Mouse (Mus musculus) lung, adult 2 months (tissue): ENCODE measurements around the gene Vpreb1. TPM values are rescaled to one million over a fixed set of nuclear protein-coding genes. Genes with fewer than 3 reads are reported as not detected.

Source experiments
- DNase-seq: peaks from one replicate; pipeline ENCODE4 v3.0.0; 2022
- H3K4me1 ChIP-seq: fragments of 200-500 bp; 2 replicates; pipeline ENCODE4 v1.6.1; 2011; ENCODE audit warnings: low read length; ENCODE audit not compliant: control insufficient read depth, insufficient read depth
- H3K4me3 ChIP-seq: fragments of 200-500 bp; replicated peaks from 2 replicates; pipeline ENCODE3; 2011; ENCODE audit warnings: low read depth, mild to moderate bottlenecking, control low read depth, low read length; ENCODE audit errors: extremely low read depth
- CTCF ChIP-seq: fragments of 200-500 bp; IDR thresholded peaks from 2 replicates; pipeline ENCODE4 v1.5.1; 2011; ENCODE audit warnings: mild to moderate bottlenecking, low read length, control low read depth; ENCODE audit not compliant: insufficient read depth
- POLR2A ChIP-seq: fragments of 200-500 bp; IDR thresholded peaks from 2 replicates; pipeline ENCODE4 v1.6.1; 2011; ENCODE audit warnings: low read depth, mild to moderate bottlenecking, control low read depth, low read length, borderline replicate concordance; ENCODE audit errors: extremely low read depth
- WGBS: fragments of 180-500 bp; shearing (Covaris S2); methylation state at CpG from one replicate; pipeline ENCODE4 v1.1.7; 2018; 5-methylcytosine and 5-hydroxymethylcytosine counted together
- polyA plus RNA-seq: library from polyadenylated mRNA; depleted of rRNA; stranded (reverse); fragments of >200 nt; gene quantifications from 2 replicates; pipeline ENCODE4 v1.2.3, GENCODE M21; 2012; rRNA removed

Gene Vpreb1
- 5.9 and 7.2 TPM in 2 replicates for polyA plus RNA-seq

DNA sequence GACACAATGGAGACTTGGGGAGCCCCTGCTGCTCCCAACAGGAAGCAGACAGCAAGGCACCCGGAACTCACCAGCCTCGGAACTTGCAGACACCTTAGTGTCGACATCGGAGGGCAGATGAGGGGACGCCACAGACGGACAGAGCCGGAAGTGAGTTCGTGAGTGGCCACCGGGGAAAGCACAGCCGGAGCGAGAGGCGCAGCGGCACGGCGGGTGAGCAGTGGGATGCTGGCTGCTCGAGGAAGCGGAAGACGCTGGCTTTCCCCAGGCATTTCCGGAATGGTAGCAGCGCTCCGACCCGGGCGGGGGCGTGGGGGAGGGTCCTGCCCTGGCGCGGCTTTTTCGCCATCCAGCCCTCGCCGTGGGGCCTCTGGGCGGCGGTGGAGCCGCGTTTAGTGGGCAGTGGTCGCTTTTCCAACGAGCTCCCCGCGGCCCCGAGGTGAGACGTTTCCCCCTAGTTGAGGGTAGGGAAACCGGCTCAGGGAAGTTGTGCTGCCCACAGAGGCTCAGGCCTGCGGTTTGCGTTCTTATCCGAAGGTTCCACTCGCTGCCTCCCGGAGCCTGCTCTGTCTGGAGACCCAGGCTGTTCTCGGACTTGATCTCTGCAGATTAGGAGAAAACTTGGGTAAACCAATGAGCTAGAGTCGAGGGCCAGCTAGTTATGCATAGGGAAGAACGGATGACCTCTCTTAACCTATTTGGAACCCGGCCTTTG, at the start of gene Vpreb1, which contains the start of gene Top3b:
TSS of gene Vpreb1 (minus strand) at position 227 of the 715 bp plus-strand sequence.
TSS of gene Top3b (plus strand) at position 120 of the 715 bp plus-strand sequence.
- Histone ChIP-seq H3K4me3 (peak within 1 kb of the TSS; percentile 96), H3K4me1 (peaks cover 2% of the 10 kb centered on the region; the same call in 1 of the 2 replicates)
- TF ChIP-seq POLR2A (peak; percentile 79; the same call in 1 of the 2 replicates), CTCF (0 out of 2 replicates have a peak, but pooled peaks have one; percentile 10)
- WGBS: under 1% methylated on average over 48 of the region's 49 CpGs
- peak; percentile 80 for DNase-seq

- TF ChIP-seq CTCF (no peak), POLR2A (no peak)
Measured at GRCm38 (mm10) chr16:16918441-16919117, 47.9 kb upstream of the Vpreb1 start.

DNA sequence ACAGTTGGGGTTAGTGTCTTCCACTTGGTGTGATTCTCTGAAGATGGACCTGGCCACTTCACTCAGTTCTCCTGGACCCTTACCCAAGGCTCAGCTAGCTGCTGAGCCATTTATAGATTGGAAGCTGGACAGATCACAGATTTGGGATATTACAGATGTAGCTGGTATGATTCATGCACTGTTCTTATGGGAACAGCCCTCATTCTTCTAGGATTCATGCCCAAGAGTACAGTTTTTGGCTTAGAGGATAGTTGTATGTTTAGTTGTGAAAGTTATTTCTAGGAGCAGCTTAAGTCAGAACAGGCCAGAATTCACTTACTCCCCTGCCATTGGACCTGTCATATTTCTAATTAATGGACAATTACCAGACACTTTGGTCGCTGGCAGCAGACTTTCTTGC, 42.8 kb upstream of the Vpreb1 start:
- WGBS: 67% methylated on average over 1 of the region's 1 CpGs
- no peak overlapping the region for H3K4me3 ChIP-seq
- no peak for TF ChIP-seq CTCF
- no peak for TF ChIP-seq POLR2A
- no peak for DNase-seq
- peaks cover 10% of the 10 kb centered on the region for H3K4me1 ChIP-seq

More at GRCm38 (mm10) chr16:16918441-16919117, 47.9 kb upstream of the Vpreb1 start:
- Histone ChIP-seq H3K4me1 (no peaks in the 10 kb centered on the region), H3K4me3 (no peak overlapping the region)
- no peak for DNase-seq
- WGBS: 89% methylated on average over 7 of the region's 7 CpGs

DNA sequence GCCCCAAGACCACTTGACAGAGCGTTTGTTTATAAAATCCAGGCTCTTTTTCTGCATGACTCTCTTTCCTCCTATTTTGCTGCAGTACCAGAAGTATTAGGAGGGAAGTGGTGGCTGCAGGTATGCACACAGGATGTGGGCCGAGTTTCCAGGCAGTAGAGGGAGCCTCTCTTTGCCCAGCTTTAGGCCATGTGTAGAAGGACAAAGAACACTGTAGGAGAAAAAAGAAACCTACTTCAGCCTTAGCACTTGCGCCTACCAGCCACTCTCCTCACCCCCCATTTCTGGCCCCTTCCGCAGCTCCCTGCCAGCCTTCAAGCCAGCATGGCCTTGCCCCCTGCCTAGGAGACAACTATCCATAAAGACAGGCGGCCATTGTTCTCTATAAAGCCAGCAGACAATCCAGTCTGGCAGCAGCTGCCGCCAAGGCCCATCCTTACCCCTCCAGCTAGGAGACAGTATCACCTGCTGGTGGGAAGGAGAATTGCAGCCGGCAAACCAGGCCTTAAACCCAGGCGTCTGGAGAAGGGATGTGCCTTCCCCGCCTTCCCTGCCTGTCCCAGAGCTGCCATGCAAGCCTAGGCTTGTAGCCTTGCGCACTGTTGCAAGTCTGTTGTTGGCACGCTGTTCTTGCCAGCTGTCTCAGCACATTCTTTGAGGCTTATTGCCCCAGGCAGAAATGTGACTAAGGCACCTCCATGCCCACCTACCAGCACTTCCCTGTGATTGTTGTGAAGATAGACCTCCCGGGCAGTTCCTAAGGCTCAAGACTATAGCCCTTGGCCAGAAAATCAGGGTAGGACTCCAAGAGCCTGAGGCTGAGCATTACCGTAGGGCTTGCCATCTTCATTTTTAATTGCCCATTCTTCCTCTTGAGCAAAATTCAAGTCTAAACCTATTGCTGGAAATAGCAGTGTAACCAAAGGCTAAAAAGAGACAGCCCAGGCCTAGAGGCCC, 41.3 kb upstream of the Vpreb1 start:
- TF ChIP-seq POLR2A (no peak), CTCF (peak; percentile 97)
- Histone ChIP-seq H3K4me1 (peaks cover 19% of the 10 kb centered on the region), H3K4me3 (no peak overlapping the region)
- DNase-seq: peak; percentile 79
- 37% methylated on average over 13 of the region's 13 CpGs for WGBS

GRCm38 (mm10) chr16:16907799-16908198, 37.2 kb upstream of the Vpreb1 start:
- DNase-seq: peak; percentile 66
- WGBS: 32% methylated on average over 6 of the region's 6 CpGs
- no peak for TF ChIP-seq CTCF
- TF ChIP-seq POLR2A: no peak; the same call in 1 of the 2 replicates
- Histone ChIP-seq H3K4me3 (no peak overlapping the region), H3K4me1 (peaks cover 33% of the 10 kb centered on the region)

DNA sequence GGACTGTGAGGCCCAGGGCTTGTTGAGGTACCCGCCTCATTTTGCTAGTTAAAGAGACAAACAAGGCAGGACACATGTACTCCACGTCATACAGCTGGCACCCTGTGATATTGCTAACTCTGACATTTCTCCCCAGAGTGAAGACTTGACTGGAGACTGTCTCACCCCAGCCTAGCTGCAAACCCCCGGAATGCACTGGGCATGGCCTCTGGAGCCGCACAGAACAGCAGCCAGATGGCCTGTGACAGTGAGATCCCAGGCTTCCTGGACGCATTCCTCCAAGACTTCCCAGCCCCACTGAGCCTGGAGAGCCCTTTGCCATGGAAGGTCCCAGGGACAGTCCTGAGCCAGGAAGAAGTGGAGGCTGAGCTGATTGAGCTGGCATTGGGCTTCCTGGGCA, 32.5 kb upstream of the Vpreb1 start:
- whole genome bisulfite sequencing: 62% methylated on average over 5 of the region's 5 CpGs
- no peak for DNase-seq
- Histone ChIP-seq H3K4me1 (peaks cover 42% of the 10 kb centered on the region), H3K4me3 (no peak overlapping the region)
- no peak for TF ChIP-seq CTCF
- TF ChIP-seq POLR2A: no peak

GRCm38 (mm10) chr16:16902329-16902728, 31.7 kb upstream of the Vpreb1 start:
- H3K4me3 ChIP-seq: no peak overlapping the region
- TF ChIP-seq POLR2A (0 out of 2 replicates have a peak, but pooled peaks have one; percentile 17), CTCF (no peak)
- 45% methylated on average over 4 of the region's 4 CpGs for WGBS
- no peak for DNase-seq
- H3K4me1 ChIP-seq: peaks cover 39% of the 10 kb centered on the region

- peak; percentile 23 for DNase-seq
- TF ChIP-seq CTCF (no peak), POLR2A (no peak)
- Histone ChIP-seq H3K4me3 (peak overlapping the region; percentile 86), H3K4me1 (peaks cover 21% of the 10 kb centered on the region)
- WGBS: 17% methylated on average over 10 of the region's 10 CpGs
Measured at GRCm38 (mm10) chr16:16897056-16897584, 26.5 kb upstream of the Vpreb1 start.
